Mouse (Mus musculus) embryonic fibroblast, embryonic 13.5 days (primary cell): ENCODE results near the gene Rftn1.

Experiments
- CTCF ChIP-seq: IDR thresholded peaks from 2 replicates; pipeline ENCODE4 v1.5.1; 2011; ENCODE audit warnings: mild to moderate bottlenecking, control low read depth, low read length, moderate library complexity, borderline replicate concordance; ENCODE audit not compliant: insufficient read depth
- POLR2A ChIP-seq: IDR thresholded peaks from 2 replicates; pipeline ENCODE4 v1.6.1; 2011; ENCODE audit warnings: low read depth, mild to moderate bottlenecking, control low read depth, low read length, moderate library complexity

GRCm38 (mm10) chr17:50189381-50190012 lies 977 bp downstream of the Rftn1 start:
- TF ChIP-seq CTCF (peak; percentile 65), POLR2A (peak; percentile 75)
